Mouse (Mus musculus) hindbrain, embryonic 12.5 days (tissue): ENCODE measurements at regions not wholly inside any gene's neighbourhood (a gene's known extent, or its start where the extent isn't known, plus 50 kb on each side); places are given as distances from the start of the nearest gene placed in this dataset.
A peak's percentile ranks its signal among the peaks of the same experiment; 100 is the strongest.
"Not testable (repeated sequence)": the region's sequence is repeated elsewhere in the genome, so short reads cannot be mapped to it uniquely, and the experiment has no call there.

Experiments used
- ATAC-seq: fragments of 200-750 bp; cut with Nextera tagmentation; 2 replicates; pipeline ENCODE4 v1.8.0; 2017; ENCODE audit warnings: moderate TSS enrichment; ENCODE audit not compliant: low FRiP score
- H3K27ac ChIP-seq: fragments of 300-500 bp; sonication (generic); 2 replicates; pipeline ENCODE4 v1.5.1; 2016; ENCODE audit warnings: mild to moderate bottlenecking
- H3K27me3 ChIP-seq: fragments of 300-500 bp; sonication (generic); 2 replicates; pipeline ENCODE4 v1.6.1; 2016; ENCODE audit warnings: mild to moderate bottlenecking
- H3K36me3 ChIP-seq: fragments of 300-500 bp; sonication (generic); 2 replicates; pipeline ENCODE4 v1.6.1; 2016; ENCODE audit warnings: mild to moderate bottlenecking
- H3K4me1 ChIP-seq: fragments of 300-500 bp; sonication (generic); 2 replicates; pipeline ENCODE4 v1.6.1; 2016
- H3K4me2 ChIP-seq: fragments of 300-500 bp; sonication (generic); replicated peaks from 2 replicates; pipeline ENCODE4 v1.6.1; 2016; ENCODE audit warnings: mild to moderate bottlenecking
- H3K4me3 ChIP-seq: fragments of 300-500 bp; sonication (generic); 2 replicates; pipeline ENCODE4 v1.5.1; 2016; ENCODE audit warnings: mild to moderate bottlenecking
- H3K9ac ChIP-seq: fragments of 300-500 bp; sonication (generic); 2 replicates; pipeline ENCODE4 v1.6.1; 2016; ENCODE audit warnings: mild to moderate bottlenecking, moderate library complexity
- H3K9me3 ChIP-seq: fragments of 300-500 bp; sonication (generic); replicated peaks from 2 replicates; pipeline ENCODE4 v1.6.1; 2016; ENCODE audit warnings: mild to moderate bottlenecking
- WGBS: fragments of 180-500 bp; shearing (Covaris S2); methylation state at CpG from one replicate; pipeline ENCODE4 v1.1.7; 2016; 5-methylcytosine and 5-hydroxymethylcytosine counted together

- not testable (repeated sequence) for ATAC-seq, H3K9ac ChIP-seq, H3K36me3 ChIP-seq, H3K9me3 ChIP-seq, H3K4me2 ChIP-seq, H3K4me3 ChIP-seq, H3K27me3 ChIP-seq, H3K27ac ChIP-seq, H3K4me1 ChIP-seq
- WGBS: 84% methylated on average over 2 of the region's 2 CpGs
These were observed 185.4 kb upstream of the Phyhipl start for GRCm38 (mm10) chr10:70841179-70841578.

- no peak for ATAC-seq
- H3K9ac ChIP-seq: no peak overlapping the region
- H3K4me3 ChIP-seq: no peak overlapping the region
- WGBS: 85% methylated on average over 4 of the region's 4 CpGs
- no peaks in the 10 kb centered on the region for H3K4me1 ChIP-seq
- H3K36me3 ChIP-seq: no peaks in the 10 kb centered on the region
- H3K4me2 ChIP-seq: no peak overlapping the region
- peaks cover 7% of the 10 kb centered on the region; the same call in 1 of the 2 replicates for H3K9me3 ChIP-seq
- no peak overlapping the region for H3K27ac ChIP-seq
- H3K27me3 ChIP-seq: no peaks in the 10 kb centered on the region
These were observed 182.4 kb upstream of the Phyhipl start for GRCm38 (mm10) chr10:70838147-70838546.

GRCm38 (mm10) chr10:70837326-70837725, 181.6 kb upstream of the Phyhipl start:
- Histone ChIP-seq H3K9ac (no peak overlapping the region), H3K36me3 (no peaks in the 10 kb centered on the region), H3K9me3 (peaks cover 7% of the 10 kb centered on the region; the same call in 1 of the 2 replicates), H3K27ac (no peak overlapping the region), H3K27me3 (no peaks in the 10 kb centered on the region), H3K4me3 (no peak overlapping the region), H3K4me2 (no peak overlapping the region), H3K4me1 (no peaks in the 10 kb centered on the region)
- WGBS: 85% methylated on average over 6 of the region's 6 CpGs
- no peak for ATAC-seq

- ATAC-seq: no peak
- WGBS: 33% methylated on average over 4 of the region's 4 CpGs
These were observed 176.9 kb upstream of the Phyhipl start for GRCm38 (mm10) chr10:70832616-70833015.

GRCm38 (mm10) chr10:70828217-70828616, 172.5 kb upstream of the Phyhipl start:
- no peak overlapping the region for H3K4me2 ChIP-seq
- H3K9me3 ChIP-seq: no peaks in the 10 kb centered on the region
- H3K27ac ChIP-seq: no peak overlapping the region
- H3K9ac ChIP-seq: no peak overlapping the region
- H3K4me3 ChIP-seq: no peak overlapping the region
- H3K27me3 ChIP-seq: no peaks in the 10 kb centered on the region
- peaks cover 7% of the 10 kb centered on the region; the same call in 1 of the 2 replicates for H3K4me1 ChIP-seq
- 13% methylated on average over 4 of the region's 4 CpGs for WGBS
- no peaks in the 10 kb centered on the region for H3K36me3 ChIP-seq
- ATAC-seq: peak; percentile 83

More at GRCm38 (mm10) chr10:70832616-70833015, 176.9 kb upstream of the Phyhipl start:
- Histone ChIP-seq H3K27me3 (no peaks in the 10 kb centered on the region), H3K9me3 (peaks cover 7% of the 10 kb centered on the region; the same call in 1 of the 2 replicates), H3K4me2 (no peak overlapping the region), H3K4me1 (peaks cover 7% of the 10 kb centered on the region; the same call in 1 of the 2 replicates), H3K4me3 (no peak overlapping the region), H3K9ac (no peak overlapping the region), H3K36me3 (no peaks in the 10 kb centered on the region), H3K27ac (no peak overlapping the region)

- ATAC-seq, H3K27me3 ChIP-seq, H3K9me3 ChIP-seq, H3K4me3 ChIP-seq, H3K4me1 ChIP-seq, H3K4me2 ChIP-seq, H3K36me3 ChIP-seq, H3K9ac ChIP-seq, H3K27ac ChIP-seq: not testable (repeated sequence)
- WGBS: 90% methylated on average over 2 of the region's 2 CpGs
These were observed 171.8 kb upstream of the Phyhipl start for GRCm38 (mm10) chr10:70827522-70827921.

- Histone ChIP-seq H3K4me2 (no peak overlapping the region), H3K36me3 (no peaks in the 10 kb centered on the region), H3K4me1 (peaks cover 7% of the 10 kb centered on the region; the same call in 1 of the 2 replicates), H3K27ac (no peak overlapping the region), H3K27me3 (no peaks in the 10 kb centered on the region), H3K9me3 (no peaks in the 10 kb centered on the region), H3K4me3 (no peak overlapping the region), H3K9ac (no peak overlapping the region)
- 69% methylated on average over 7 of the region's 7 CpGs for WGBS
- no peak for ATAC-seq
These were observed 170.9 kb upstream of the Phyhipl start for GRCm38 (mm10) chr10:70826706-70827105.

- no peak overlapping the region for H3K9ac ChIP-seq
- H3K36me3 ChIP-seq: no peaks in the 10 kb centered on the region
- H3K4me1 ChIP-seq: peaks cover 7% of the 10 kb centered on the region; the same call in 1 of the 2 replicates
- no peak for ATAC-seq
- H3K4me3 ChIP-seq: no peak overlapping the region
- no peaks in the 10 kb centered on the region for H3K27me3 ChIP-seq
- H3K9me3 ChIP-seq: no peaks in the 10 kb centered on the region
- WGBS: 74% methylated on average over 4 of the region's 4 CpGs
- no peak overlapping the region for H3K4me2 ChIP-seq
- H3K27ac ChIP-seq: no peak overlapping the region
These were observed 169.7 kb upstream of the Phyhipl start for GRCm38 (mm10) chr10:70825451-70825850.

- H3K27ac ChIP-seq: no peak overlapping the region
- peaks cover 7% of the 10 kb centered on the region; the same call in 1 of the 2 replicates for H3K4me1 ChIP-seq
- H3K27me3 ChIP-seq: no peaks in the 10 kb centered on the region
- no peaks in the 10 kb centered on the region for H3K36me3 ChIP-seq
- 71% methylated on average over 5 of the region's 5 CpGs for WGBS
- ATAC-seq: no peak
- no peaks in the 10 kb centered on the region for H3K9me3 ChIP-seq
- no peak overlapping the region for H3K4me2 ChIP-seq
- no peak overlapping the region for H3K9ac ChIP-seq
- H3K4me3 ChIP-seq: no peak overlapping the region
These were observed 168.7 kb upstream of the Phyhipl start for GRCm38 (mm10) chr10:70824461-70824860.

- no peak for ATAC-seq
- 72% methylated on average over 2 of the region's 2 CpGs for WGBS
- no peaks in the 10 kb centered on the region for H3K4me1 ChIP-seq
These were observed 164.2 kb upstream of the Phyhipl start for GRCm38 (mm10) chr10:70819951-70820350.

GRCm38 (mm10) chr10:70814354-70815131, 158.8 kb upstream of the Phyhipl start:
- no peaks in the 10 kb centered on the region for H3K4me1 ChIP-seq
- 64% methylated on average over 15 of the region's 15 CpGs for WGBS
- H3K36me3 ChIP-seq: no peaks in the 10 kb centered on the region
- peaks cover 4% of the 10 kb centered on the region; the same call in 1 of the 2 replicates for H3K9me3 ChIP-seq
- H3K27me3 ChIP-seq: no peaks in the 10 kb centered on the region
- no peak overlapping the region for H3K4me2 ChIP-seq
- no peak for ATAC-seq
- no peak overlapping the region for H3K9ac ChIP-seq
- no peak overlapping the region for H3K27ac ChIP-seq
- H3K4me3 ChIP-seq: no peak overlapping the region

More at GRCm38 (mm10) chr10:70819951-70820350, 164.2 kb upstream of the Phyhipl start:
- Histone ChIP-seq H3K4me2 (no peak overlapping the region), H3K4me3 (no peak overlapping the region), H3K27me3 (no peaks in the 10 kb centered on the region), H3K36me3 (no peaks in the 10 kb centered on the region), H3K27ac (no peak overlapping the region), H3K9ac (no peak overlapping the region), H3K9me3 (no peaks in the 10 kb centered on the region)

- no peak for ATAC-seq
- no peak overlapping the region for H3K9ac ChIP-seq
- no peak overlapping the region for H3K4me3 ChIP-seq
These were observed 153.6 kb upstream of the Phyhipl start for GRCm38 (mm10) chr10:70809411-70809810.

More at GRCm38 (mm10) chr10:70809411-70809810, 153.6 kb upstream of the Phyhipl start:
- 69% methylated on average over 3 of the region's 3 CpGs for WGBS
- Histone ChIP-seq H3K27me3 (no peaks in the 10 kb centered on the region), H3K36me3 (no peaks in the 10 kb centered on the region), H3K9me3 (peaks cover 4% of the 10 kb centered on the region; the same call in 1 of the 2 replicates), H3K4me2 (no peak overlapping the region), H3K4me1 (peaks cover 6% of the 10 kb centered on the region), H3K27ac (no peak overlapping the region)
